Mouse (Mus musculus): ENCODE measurements around the gene Tor2a. TPM values are rescaled to one million over a fixed set of nuclear protein-coding genes. Genes with fewer than 3 reads are reported as not detected.
A peak's percentile ranks its signal among the peaks of the same experiment; 100 is the strongest.

Gene Tor2a
- polyA plus RNA-seq, 1 experiment from 2014 or later, result 63.2 TPM

- Histone ChIP-seq H3K4me2 (replicated peaks) (no peak overlapping the region), H3K9me3 (no peaks in the 10 kb centered on the region), H3K4me3 (no peak overlapping the region), H3K36me3 (peaks cover 73% of the 10 kb centered on the region), H3K9ac (replicated peaks) (no peak overlapping the region), H3K27me3 (no peaks in the 10 kb centered on the region), H3K27ac (replicated peaks) (no peak overlapping the region), H3K4me1 (no peaks in the 10 kb centered on the region)
- no peak for ATAC-seq (replicated peaks)
- 84% methylated on average over 13 of the region's 13 CpGs for WGBS
Observed at GRCm38 (mm10) chr2:32795748-32796418, 38.8 kb downstream of the Tor2a start.

- no peaks in the 10 kb centered on the region for H3K4me1 ChIP-seq
- ATAC-seq (replicated peaks), result no peak
- H3K27ac ChIP-seq (replicated peaks), result no peak overlapping the region
- no peaks in the 10 kb centered on the region for H3K9me3 ChIP-seq
- H3K4me3 ChIP-seq, result no peak overlapping the region
- H3K9ac ChIP-seq (replicated peaks), result no peak overlapping the region
- no peaks in the 10 kb centered on the region for H3K27me3 ChIP-seq
- peaks cover 90% of the 10 kb centered on the region for H3K36me3 ChIP-seq
- H3K4me2 ChIP-seq (replicated peaks), result no peak overlapping the region
- WGBS, result 85% methylated on average over 10 of the region's 10 CpGs
Observed at GRCm38 (mm10) chr2:32798251-32798962, 41.4 kb downstream of the Tor2a start.

DNA sequence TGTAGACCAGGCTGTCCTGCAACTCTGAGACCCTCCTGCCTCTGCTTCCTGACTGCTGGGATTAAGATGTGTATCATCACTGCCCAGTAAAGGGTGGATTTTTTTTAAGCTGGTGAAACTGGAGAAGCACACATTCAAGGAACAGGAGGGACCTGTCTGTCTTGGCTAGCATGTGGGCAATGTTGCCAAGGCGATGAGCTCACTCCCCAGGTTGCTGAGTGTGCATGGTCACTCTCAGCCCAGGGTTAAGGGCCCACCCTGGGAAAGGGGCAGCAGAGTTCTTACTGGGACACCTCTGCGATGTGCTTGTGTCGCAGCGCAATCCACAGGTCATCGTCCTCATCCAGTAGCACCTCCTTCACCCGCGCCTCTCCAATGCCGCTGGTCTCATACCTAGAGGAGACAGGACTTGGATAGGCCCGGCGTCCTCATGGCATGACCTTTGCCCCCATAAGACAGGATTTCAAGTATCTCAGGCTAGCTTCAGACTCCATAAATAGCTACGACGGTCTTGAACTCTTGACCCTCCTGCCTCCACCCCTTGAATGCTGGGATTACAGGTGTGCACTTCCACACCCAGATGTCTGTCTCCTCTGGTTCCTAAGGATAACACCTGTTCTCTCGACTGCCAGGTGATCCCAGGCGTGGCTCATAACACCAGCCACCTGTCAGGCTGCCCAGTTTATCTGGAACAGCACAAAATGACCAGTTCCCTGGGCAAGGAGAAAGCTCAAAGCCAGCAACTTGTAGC lies 52.0 kb downstream of the Tor2a start:
- whole genome bisulfite sequencing, result 93% methylated on average over 14 of the region's 14 CpGs
- Histone ChIP-seq H3K4me3 (no peak overlapping the region), H3K9me3 (no peaks in the 10 kb centered on the region), H3K4me2 (replicated peaks) (no peak overlapping the region), H3K27ac (replicated peaks) (no peak overlapping the region), H3K27me3 (no peaks in the 10 kb centered on the region), H3K36me3 (peaks cover 80% of the 10 kb centered on the region), H3K4me1 (no peaks in the 10 kb centered on the region), H3K9ac (replicated peaks) (no peak overlapping the region)
- no peak for ATAC-seq (replicated peaks)

MicroRNAs encoded within 50 kb of the gene (microRNA counts, 519-probe panel; counts per million panel counts)
- 2,065 counts per million, percentile 28 among the panel's probes with 10 or more counts for microRNA mmu-miR-2861

Small RNAs within 50 kb of the gene (microRNA-seq; reads per million reads assigned to microRNA genes)
- gene Mir2861 (not detected), gene Mir3960 (not detected)

Other genes with a start within 250 kb of the Tor2a start
- gene Fam102a, start 221.9 kb upstream of the Tor2a start, polyA plus RNA-seq (2015; fragmentation: Nextera tagmentation; extraction: Ambion mirVana), result 5.7 and 6.1 TPM in 2 replicates
- 136 TPM in 2 replicates for gene Dpm2, start 186.4 kb upstream of the Tor2a start, polyA plus RNA-seq (2015; fragmentation: Nextera tagmentation; extraction: Ambion mirVana)
- 3.5 and 4.2 TPM in 2 replicates for gene Pip5kl1, start 182.4 kb upstream of the Tor2a start, polyA plus RNA-seq (2015; fragmentation: Nextera tagmentation; extraction: Ambion mirVana)
- 0.23 and 0.24 TPM in 2 replicates for gene 9430097D07Rik, start 181.6 kb upstream of the Tor2a start, polyA plus RNA-seq (2015; fragmentation: Nextera tagmentation; extraction: Ambion mirVana)
- 25.9 and 26.4 TPM in 2 replicates for gene St6galnac4, start 170.1 kb upstream of the Tor2a start, polyA plus RNA-seq (2015; fragmentation: Nextera tagmentation; extraction: Ambion mirVana)
- gene St6galnac6, start 157.5 kb upstream of the Tor2a start, polyA plus RNA-seq (2015; fragmentation: Nextera tagmentation; extraction: Ambion mirVana), result 16.6 and 19.3 TPM in 2 replicates
- gene Ak1, start 135.5 kb upstream of the Tor2a start, polyA plus RNA-seq (2015; fragmentation: Nextera tagmentation; extraction: Ambion mirVana), result 74.1 and 79.6 TPM in 2 replicates
- gene Eng, start 110.6 kb upstream of the Tor2a start, polyA plus RNA-seq (2015; fragmentation: Nextera tagmentation; extraction: Ambion mirVana), result 23.4 and 25.1 TPM in 2 replicates
- 19.9 and 21.2 TPM in 2 replicates for gene Fpgs, start 53.1 kb upstream of the Tor2a start, polyA plus RNA-seq (2015; fragmentation: Nextera tagmentation; extraction: Ambion mirVana)
- gene Cdk9, start 44.2 kb upstream of the Tor2a start, polyA plus RNA-seq (2015; fragmentation: Nextera tagmentation; extraction: Ambion mirVana), result 88.0 and 98.2 TPM in 2 replicates
- gene Sh2d3c, start 36.2 kb upstream of the Tor2a start, polyA plus RNA-seq (2015; fragmentation: Nextera tagmentation; extraction: Ambion mirVana), result 39.5 and 39.7 TPM in 2 replicates
- gene 6330409D20Rik, start 16.2 kb upstream of the Tor2a start, polyA plus RNA-seq (2015; fragmentation: Nextera tagmentation; extraction: Ambion mirVana), result 2.4 and 2.7 TPM in 2 replicates
- 0.61 and 0.66 TPM in 2 replicates for gene Ttc16, start 18.4 kb downstream of the Tor2a start, polyA plus RNA-seq (2015; fragmentation: Nextera tagmentation; extraction: Ambion mirVana)
- 4.8 and 6.6 TPM in 2 replicates for gene Ptrh1, start 18.6 kb downstream of the Tor2a start, polyA plus RNA-seq (2015; fragmentation: Nextera tagmentation; extraction: Ambion mirVana)
- gene Cfap157, start 27.2 kb downstream of the Tor2a start, polyA plus RNA-seq (2015; fragmentation: Nextera tagmentation; extraction: Ambion mirVana), result 0.61 and 1.0 TPM in 2 replicates
- 191 and 197 TPM in 2 replicates for gene Stxbp1, start 90.0 kb downstream of the Tor2a start, polyA plus RNA-seq (2015; fragmentation: Nextera tagmentation; extraction: Ambion mirVana)
- 33.5 TPM in 2 replicates for gene Fam129b, start 118.9 kb downstream of the Tor2a start, polyA plus RNA-seq (2015; fragmentation: Nextera tagmentation; extraction: Ambion mirVana)
- 96.9 and 99.7 TPM in 2 replicates for gene Rpl12, start 204.3 kb downstream of the Tor2a start, polyA plus RNA-seq (2015; fragmentation: Nextera tagmentation; extraction: Ambion mirVana)
- gene Lrsam1, start 204.4 kb downstream of the Tor2a start, polyA plus RNA-seq (2015; fragmentation: Nextera tagmentation; extraction: Ambion mirVana), result 16.7 and 17.8 TPM in 2 replicates
- 20.9 and 21.3 TPM in 2 replicates for gene Slc2a8, start 224.8 kb downstream of the Tor2a start, polyA plus RNA-seq (2015; fragmentation: Nextera tagmentation; extraction: Ambion mirVana)